Mouse (Mus musculus) cerebellum, postnatal 36 days (tissue): ENCODE measurements around the gene Pnpla6.

ENCODE experiments used
- DNase-seq, 2 experiments: peaks; one replicate each; pipeline ENCODE4 v3.0.0; 2021 to 2022; ENCODE audit warnings: mixed read lengths in 2 of 2

The Pnpla6 gene

DNA sequence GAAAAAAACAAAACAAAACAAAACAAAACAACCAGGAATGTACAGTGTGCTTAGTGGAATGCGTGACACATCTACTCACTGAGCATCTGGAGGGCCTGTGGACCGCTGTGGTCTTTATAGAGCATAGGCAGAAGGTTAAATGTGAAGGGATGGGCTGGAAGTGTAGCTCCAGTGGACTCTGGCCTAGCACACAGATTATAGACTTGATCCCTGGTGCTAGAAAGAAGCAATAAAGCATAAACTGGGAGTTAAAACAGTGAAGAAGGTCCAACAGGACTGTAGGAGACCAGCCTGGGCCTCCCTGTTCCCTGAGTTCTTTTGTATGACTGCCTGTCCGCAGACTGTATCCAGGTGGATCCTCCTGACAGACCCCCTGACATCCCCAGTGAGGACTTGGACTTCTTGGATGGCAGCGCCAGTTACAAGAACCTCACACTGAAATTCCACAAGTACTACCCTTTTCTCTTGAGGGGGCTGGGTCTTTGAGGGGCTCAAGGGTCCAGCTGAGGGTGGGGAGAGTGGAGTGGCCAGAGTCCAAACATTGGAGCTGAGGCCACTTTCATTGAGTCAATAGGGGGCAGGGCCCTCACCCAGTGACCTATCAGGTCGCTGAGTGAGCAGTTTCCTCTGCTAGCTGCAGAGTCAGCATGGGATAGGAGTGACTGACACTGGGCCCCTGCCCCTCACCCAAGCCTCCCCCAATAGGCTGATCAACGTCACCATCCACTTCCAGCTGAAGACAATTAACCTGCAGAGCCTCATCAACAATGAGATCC, 7.0 kb upstream of the Pnpla6 start:
- DNase-seq: no peak

DNA sequence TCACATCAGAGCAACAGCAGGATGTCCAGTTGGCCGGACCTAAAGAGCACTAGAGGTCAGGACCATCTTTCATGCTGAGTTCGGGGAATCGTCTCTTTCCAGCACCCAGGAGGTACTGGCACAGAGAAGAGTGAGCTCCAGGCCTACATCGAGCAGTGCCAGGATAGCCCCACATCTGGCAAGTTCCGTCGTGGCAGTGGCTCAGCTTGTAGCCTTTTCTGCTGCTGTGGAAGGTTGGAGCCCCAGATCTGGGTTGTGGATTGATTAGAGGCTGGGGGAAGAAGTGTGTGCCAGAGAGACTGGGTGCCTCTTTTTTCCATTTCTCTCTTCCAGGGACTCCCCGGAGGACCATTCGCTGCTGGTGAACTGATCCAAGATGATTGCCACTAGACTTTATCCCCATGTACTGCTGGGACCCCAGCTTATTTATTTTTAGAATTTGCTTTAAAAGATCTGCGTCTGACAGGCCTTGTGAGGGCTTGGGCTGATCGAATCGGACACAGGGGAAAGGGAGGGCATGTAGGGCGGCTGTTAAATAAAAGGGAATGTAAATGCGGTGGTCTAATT, 420 bp upstream of the Pnpla6 start:
- DNase-seq: no peak

DNA sequence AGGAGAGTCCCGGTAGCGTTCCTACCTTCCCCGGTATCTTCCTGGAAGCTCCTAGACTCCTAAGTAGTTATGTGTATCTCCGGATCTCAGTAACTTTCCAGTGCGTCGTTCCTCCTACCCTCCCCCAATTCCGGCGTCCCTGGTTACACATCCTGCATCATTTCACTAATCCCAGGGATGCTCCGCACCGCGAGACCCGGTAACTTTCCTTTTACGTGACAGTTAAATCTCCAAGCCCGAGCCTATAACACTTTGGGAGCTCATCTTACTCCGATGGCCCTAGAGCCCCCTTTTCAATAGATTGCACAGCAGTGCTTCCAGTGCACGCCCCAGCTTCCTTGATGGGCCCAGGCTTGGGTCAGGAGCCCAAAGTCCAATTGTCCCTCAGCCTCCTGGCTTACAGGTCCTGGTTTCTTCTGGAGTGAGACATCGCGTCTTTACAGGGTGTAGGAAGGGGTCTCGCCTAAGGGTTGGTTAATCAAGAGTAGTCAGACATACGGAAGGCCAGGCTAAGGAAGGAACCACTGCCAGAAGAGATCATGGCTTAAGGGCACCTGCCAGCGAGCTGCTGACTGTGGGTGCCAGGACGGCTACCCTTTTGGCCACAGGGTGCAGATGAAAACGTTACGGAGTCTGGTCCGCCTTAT, 710 bp downstream of the Pnpla6 start:
- DNase-seq: peak; percentile 36 to 47

DNA sequence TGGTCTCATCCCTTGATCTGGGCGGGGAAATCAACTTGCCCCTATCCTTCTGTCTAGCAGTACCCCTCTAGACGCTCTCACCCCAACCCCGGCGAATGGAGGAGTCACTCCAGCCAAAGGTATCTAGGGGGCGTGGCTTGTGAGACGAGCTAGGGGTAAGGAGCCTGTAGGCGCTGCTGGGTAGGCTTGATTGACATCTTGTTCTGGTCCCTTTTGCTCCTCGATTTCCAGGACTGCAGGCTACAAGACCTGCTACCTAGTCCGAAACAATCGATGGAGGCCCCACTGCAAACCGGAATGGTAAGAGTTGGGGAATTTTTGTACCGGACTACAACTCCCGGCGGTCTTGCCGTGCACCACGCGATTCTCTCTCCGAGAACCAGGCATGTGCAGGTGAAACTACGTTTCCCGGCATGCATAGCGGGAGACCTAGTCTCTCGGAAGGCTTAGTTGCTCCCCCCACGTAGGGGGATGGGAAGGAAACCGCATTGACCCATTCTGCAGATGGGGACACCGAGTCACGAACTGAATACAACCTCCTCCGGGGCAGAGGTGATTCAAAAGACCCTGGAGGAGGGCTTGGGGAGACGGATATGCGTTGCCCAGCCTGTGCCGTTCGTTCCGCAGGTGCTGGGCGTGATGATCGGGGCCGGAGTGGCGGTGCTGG, 1.4 kb downstream of the Pnpla6 start:
- DNase-seq: peak; percentile 93 to 97

GRCm38 (mm10) chr8:3517117-3517495, 1.9 kb downstream of the Pnpla6 start:
- no peak for DNase-seq

DNA sequence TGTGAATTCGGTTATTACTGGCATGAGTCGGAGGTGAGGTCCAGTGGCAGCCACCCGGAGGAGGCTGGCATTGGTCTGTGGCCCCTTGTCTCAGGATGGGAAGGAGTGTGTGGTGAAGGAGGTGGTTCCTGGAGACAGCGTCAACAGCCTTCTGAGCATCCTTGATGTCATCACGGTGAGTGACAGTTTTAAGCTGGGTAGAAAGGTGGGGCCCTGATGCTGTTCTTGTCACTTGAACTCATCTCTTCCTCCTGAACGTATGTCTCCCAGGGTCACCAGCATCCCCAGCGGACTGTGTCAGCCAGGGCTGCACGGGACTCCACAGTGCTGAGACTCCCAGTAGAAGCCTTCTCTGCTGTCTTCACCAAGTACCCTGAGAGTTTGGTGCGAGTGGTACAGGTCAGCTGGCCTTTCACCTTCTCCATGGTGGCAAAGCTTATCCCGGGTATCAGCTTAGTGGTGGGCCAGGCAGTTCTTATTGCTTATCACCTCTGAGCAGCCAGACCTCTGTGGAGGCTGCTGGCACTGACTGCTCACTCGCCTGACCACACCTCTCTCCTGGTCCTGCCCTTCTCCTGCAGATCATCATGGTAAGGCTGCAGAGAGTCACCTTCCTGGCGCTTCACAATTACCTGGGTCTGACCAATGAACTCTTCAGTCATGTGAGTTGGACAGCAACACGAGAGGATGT, 7.0 kb downstream of the Pnpla6 start:
- DNase-seq: no peak

DNA sequence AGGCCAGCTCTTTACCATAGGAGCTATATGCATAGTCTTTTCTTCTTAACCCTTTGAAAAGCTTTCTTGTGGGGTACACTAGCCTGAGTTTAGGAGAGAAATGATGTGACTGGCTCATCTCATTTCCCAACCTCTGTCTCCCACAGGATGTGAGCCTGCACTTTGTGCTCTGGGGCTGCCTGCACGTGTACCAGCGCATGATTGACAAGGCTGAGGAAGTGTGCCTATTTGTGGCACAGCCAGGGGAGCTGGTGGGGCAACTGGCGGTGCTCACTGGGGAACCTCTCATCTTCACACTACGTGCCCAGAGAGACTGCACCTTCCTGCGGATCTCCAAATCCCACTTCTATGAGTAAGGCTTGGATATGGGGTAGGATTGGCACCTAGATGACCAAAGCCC, 15.6 kb downstream of the Pnpla6 start:
- no peak for DNase-seq

DNA sequence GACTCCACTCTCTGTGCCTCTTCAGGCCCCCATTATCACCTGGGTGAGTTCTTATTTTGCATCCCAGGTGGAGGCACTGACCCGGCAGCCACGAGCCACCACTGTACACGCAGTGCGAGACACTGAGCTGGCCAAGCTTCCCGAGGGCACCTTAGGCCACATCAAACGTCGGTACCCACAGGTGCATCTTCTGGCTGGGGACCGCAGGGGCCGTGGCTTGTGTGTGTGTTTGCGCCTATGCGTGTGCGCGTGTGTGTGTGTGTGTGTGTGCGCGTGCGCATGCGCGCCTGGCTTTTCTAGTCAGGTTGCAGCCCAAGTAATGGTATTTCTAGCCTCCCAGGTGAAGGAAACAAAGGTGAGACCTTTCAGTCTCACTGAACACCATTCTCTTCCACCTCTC, 16.8 kb downstream of the Pnpla6 start:
- DNase-seq: no peak

DNA sequence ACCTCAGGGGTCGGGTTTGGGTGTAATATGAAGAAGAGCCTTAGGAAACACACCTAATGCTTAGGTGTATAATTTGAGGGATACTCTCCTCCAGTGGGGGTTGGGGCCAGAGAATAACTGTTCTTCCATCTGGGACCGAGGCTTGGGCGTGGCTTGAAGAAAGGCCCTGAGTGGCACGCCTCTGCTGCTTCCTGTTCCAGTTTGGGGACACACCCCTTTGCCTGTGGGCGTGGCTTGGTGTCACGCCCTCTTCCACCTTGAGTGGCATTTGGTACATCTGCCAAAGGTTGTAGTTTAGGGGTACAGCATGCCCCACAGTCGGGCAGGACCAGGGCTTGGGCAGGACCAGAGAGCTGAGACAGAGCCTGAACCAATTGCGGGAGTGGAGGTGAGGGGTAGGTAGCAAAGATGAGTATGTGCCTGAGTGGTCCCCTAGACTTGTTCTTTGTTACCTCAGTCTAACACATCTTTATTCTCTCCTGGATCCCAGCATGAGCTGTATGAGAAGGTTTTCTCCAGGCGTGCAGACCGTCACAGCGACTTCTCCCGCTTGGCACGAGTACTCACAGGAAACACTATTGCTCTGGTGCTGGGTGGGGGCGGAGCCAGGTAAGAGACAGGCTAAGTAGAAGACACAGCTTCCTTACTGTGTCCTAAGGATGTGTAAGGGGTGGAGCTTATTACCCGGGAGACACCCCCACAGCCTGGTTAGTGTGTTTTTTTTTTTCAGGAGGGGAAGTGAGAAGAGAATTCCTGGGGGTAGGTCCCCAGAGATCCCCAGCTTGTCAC, 21.1 kb downstream of the Pnpla6 start:
- DNase-seq: no peak

- no peak for DNase-seq
Measured at GRCm38 (mm10) chr8:3536940-3537339, 21.8 kb downstream of the Pnpla6 start.

GRCm38 (mm10) chr8:3537666-3538065, 22.5 kb downstream of the Pnpla6 start:
- DNase-seq: no peak

GRCm38 (mm10) chr8:3539146-3539545, 24.0 kb downstream of the Pnpla6 start:
- no peak for DNase-seq

- no peak for DNase-seq
Measured at GRCm38 (mm10) chr8:3540076-3540475, 24.9 kb downstream of the Pnpla6 start.

DNA sequence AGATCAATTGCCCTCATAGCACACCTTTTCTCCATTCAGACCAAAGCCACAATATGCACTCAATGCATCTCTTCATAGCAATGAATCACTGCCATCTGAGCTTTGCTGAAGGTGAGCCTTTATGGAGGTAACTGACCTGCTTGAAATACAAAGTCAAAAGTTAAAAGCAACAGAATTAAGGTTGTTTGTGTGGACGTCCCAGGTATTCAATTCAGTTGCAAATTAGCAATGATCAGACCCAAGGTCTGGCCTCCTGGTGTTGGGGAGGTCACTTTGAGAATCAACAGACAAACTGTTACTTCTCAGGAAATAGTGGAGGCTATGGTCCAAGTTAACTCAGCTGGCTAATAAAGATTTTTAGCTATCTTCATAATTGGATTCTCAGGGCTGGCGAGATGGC, 31.3 kb downstream of the Pnpla6 start:
- no peak for DNase-seq

DNA sequence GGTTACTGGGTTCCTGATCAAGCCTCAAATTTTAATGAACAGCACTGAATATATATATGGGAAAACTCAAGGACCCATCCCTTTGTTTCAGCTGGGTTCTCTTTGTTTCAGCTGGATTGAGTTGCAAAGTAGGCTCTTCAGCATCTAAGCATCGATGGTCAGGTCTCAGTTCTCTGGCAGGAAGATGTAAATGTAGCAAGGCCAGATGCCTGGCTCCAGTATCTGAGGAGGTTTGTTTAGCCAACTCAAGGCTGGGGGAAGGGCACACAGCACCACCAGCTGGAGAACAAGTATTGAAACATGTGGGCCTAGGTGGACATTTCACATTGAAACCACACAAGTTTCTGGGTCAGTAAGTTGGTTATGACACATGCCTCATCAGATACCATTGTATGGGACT, 37.1 kb downstream of the Pnpla6 start:
- DNase-seq: no peak

DNA sequence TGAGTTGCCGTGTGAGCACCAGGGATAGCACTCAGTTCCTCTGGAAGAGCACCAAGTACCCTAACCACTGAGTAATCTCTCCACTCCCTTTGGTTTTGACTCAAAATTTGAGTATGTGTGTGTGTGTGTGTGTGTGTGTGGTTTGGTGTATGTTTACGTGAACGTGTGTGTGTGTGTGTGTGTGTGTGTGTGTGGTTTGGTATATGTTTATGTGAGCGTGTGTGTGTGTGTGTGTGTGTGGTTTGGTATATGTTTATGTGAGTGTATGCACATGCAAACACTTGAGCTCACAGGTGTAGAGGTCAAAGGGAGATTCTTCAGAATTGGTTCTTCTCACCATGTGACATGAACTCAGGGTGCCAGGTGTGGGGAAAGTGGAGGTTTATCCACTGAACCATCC, 40.9 kb downstream of the Pnpla6 start:
- no peak for DNase-seq

DNA sequence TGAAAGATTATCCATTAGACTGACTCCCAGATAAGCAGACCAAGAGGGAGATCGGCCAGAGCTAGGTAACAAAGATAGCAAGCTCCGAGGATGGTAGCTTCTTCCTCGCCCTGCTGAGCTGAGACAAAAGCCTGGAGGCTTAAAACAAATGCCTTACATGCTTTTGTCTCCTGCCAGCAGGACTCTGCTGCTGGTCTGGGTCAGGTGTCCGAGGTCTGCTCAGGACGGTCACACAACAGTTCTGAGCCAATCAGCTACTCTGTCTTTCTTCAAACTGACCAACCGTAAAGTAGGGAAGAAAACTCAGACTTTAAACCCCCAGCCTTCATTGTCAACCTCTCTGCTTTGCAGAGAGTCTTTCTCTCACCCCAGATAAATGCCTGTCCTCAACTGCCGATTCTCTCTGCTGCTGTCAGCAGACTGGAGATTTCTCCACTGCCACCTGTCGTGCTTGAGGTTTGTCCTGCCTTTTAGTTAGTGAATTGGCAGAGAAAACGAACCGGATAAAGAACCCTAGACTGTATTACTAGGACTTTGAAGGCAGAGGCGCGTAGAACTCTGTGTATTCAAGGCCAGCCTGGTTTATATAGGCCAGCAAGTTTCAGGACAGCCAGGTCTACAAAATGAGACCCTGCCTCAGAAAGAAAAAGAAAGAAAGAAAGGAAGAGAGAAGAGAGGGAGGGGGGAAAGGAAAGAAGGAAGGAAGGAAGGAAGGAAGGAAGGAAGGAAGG, 52.6 kb downstream of the Pnpla6 start, which contains the start of gene C330021F23Rik:
Gene C330021F23Rik (plus strand): TSS at position 350 of the 731 bp plus-strand sequence.
- no peak for DNase-seq

DNA sequence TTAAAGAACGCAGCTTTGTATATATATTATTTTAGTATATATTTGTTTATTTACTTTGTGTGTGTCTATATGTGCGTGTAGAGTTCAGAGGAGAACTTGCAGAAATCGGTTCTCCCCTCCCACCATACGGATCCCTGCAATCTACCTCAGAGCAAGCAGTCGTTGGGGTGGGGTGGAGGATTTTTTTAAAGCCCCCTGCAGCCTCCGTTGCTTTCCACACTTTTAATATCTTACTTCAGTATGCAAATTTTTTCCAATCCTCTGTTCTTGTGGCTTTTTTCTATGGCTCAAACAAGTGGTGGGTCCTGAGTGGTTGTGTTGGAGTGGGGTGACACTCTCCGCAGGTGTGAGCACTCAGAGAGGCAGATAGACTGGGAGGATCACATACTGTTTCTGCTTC, 53.2 kb downstream of the Pnpla6 start:
- no peak for DNase-seq

- no peak for DNase-seq
Measured at GRCm38 (mm10) chr8:3569784-3570183, 54.6 kb downstream of the Pnpla6 start.

GRCm38 (mm10) chr8:3574546-3574945, 59.4 kb downstream of the Pnpla6 start:
- DNase-seq: no peak

DNA sequence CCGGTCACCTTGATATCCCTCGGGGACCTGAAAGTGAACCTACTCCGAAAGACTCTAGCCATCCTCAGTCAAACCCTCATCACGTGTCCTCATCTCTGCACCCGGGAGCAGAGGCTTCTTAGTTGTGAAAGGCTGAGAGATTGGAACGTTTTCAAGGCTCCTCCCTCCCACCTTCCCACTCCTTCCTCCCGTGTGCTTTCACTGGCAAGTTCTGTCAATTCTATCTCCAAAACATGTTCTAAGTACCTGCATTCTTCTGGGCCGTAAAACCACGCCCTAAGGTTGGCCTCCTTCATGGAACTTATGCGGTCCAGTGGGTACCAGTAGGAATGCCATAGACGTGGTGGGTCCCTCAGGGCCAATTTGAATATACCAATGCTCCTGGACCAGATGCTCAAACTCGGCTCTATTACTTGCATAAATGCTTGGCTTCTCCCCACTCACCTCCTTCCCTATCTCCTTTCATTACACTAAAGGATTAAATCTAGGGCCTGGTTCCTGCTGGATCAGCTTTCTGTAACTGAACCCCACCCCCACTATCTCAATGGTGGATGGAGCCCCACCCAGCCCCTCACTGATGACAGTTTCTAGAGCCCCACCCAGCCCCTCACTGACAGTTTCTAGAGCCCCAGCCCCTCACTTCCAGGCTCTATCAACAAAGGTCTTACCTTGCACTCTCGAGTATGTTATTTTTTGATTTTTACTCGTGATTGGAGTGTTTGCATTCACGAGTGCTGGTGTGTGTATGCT, 61.2 kb downstream of the Pnpla6 start:
- no peak for DNase-seq
